Mouse (Mus musculus): ENCODE results near the gene Stx5a. TPM values are rescaled to one million over a fixed set of nuclear protein-coding genes. Genes with fewer than 3 reads are reported as not detected.

Stx5a gene
- polyA plus RNA-seq, 1 experiment from 2014 or later = 106 TPM

- Histone ChIP-seq H3K4me3 (no peak overlapping the region), H3K36me3 (peaks cover 92% of the 10 kb centered on the region), H3K27ac (no peak overlapping the region), H3K4me1 (replicated peaks) (peaks cover 5% of the 10 kb centered on the region), H3K9me3 (peaks cover 11% of the 10 kb centered on the region), H3K27me3 (ENCODE audit: insufficient read depth, poor library complexity, severe bottlenecking) (no peaks in the 10 kb centered on the region)
- WGBS = 96% methylated on average over 9 of the region's 9 CpGs
- DNase-seq (ENCODE audit: low spot score) = no peak
Measured at GRCm38 (mm10) chr19:8765562-8765961, 24.3 kb downstream of the Stx5a start.

GRCm38 (mm10) chr19:8770567-8771270, 29.5 kb downstream of the Stx5a start, which contains the start of gene Tmem223:
Gene Tmem223, plus strand, starts transcription at chr19:8770996.
- H3K4me3 ChIP-seq = peak within 1 kb of the TSS; percentile 92
- no peaks in the 10 kb centered on the region for H3K27me3 ChIP-seq (ENCODE audit: insufficient read depth, poor library complexity, severe bottlenecking)
- H3K4me1 ChIP-seq (replicated peaks) = peaks cover 41% of the 10 kb centered on the region
- 21% methylated on average over 29 of the region's 29 CpGs for whole genome bisulfite sequencing
- H3K9me3 ChIP-seq = peaks cover 1% of the 10 kb centered on the region; the same call in 1 of the 2 replicates
- H3K27ac ChIP-seq = peak within 1 kb of the TSS; percentile 98
- peak; percentile 83 for DNase-seq (ENCODE audit: low spot score)
- peaks cover 78% of the 10 kb centered on the region for H3K36me3 ChIP-seq

GRCm38 (mm10) chr19:8772996-8773395, 31.8 kb downstream of the Stx5a start:
- peaks cover 47% of the 10 kb centered on the region for H3K4me1 ChIP-seq (replicated peaks)
- peak overlapping the region; percentile 77 for H3K4me3 ChIP-seq
- 87% methylated on average over 5 of the region's 5 CpGs for WGBS
- no peaks in the 10 kb centered on the region for H3K27me3 ChIP-seq (ENCODE audit: insufficient read depth, poor library complexity, severe bottlenecking)
- H3K27ac ChIP-seq = peak overlapping the region; percentile 98
- peaks cover 63% of the 10 kb centered on the region for H3K36me3 ChIP-seq
- H3K9me3 ChIP-seq = no peaks in the 10 kb centered on the region
- DNase-seq (ENCODE audit: low spot score) = no peak

GRCm38 (mm10) chr19:8773409-8773808, 32.2 kb downstream of the Stx5a start:
- peaks cover 47% of the 10 kb centered on the region for H3K4me1 ChIP-seq (replicated peaks)
- peaks cover 63% of the 10 kb centered on the region for H3K36me3 ChIP-seq
- H3K9me3 ChIP-seq = no peaks in the 10 kb centered on the region
- peak overlapping the region; percentile 77 for H3K4me3 ChIP-seq
- no peak for DNase-seq (ENCODE audit: low spot score)
- H3K27me3 ChIP-seq (ENCODE audit: insufficient read depth, poor library complexity, severe bottlenecking) = no peaks in the 10 kb centered on the region
- WGBS = 59% methylated on average over 6 of the region's 6 CpGs
- H3K27ac ChIP-seq = peak overlapping the region; percentile 98

- H3K4me3 ChIP-seq = peak within 1 kb of the TSS; percentile 77
- peak; percentile 97 for DNase-seq (ENCODE audit: low spot score)
- H3K36me3 ChIP-seq = peaks cover 61% of the 10 kb centered on the region
- H3K27me3 ChIP-seq (ENCODE audit: insufficient read depth, poor library complexity, severe bottlenecking) = no peaks in the 10 kb centered on the region
- WGBS = under 1% methylated on average over 68 of the region's 68 CpGs
- peak within 1 kb of the TSS; percentile 98 for H3K27ac ChIP-seq
- no peaks in the 10 kb centered on the region for H3K9me3 ChIP-seq
- H3K4me1 ChIP-seq (replicated peaks) = peaks cover 47% of the 10 kb centered on the region
Measured at GRCm38 (mm10) chr19:8774086-8774835, 33.0 kb downstream of the Stx5a start, which contains the start of gene Tmem179b. Gene Tmem179b, minus strand, starts transcription at chr19:8774467.

GRCm38 (mm10) chr19:8774951-8775421, 33.8 kb downstream of the Stx5a start:
- peaks cover 47% of the 10 kb centered on the region for H3K4me1 ChIP-seq (replicated peaks)
- H3K4me3 ChIP-seq = peak overlapping the region; percentile 77
- H3K9me3 ChIP-seq = no peaks in the 10 kb centered on the region
- H3K36me3 ChIP-seq = peaks cover 59% of the 10 kb centered on the region
- WGBS = 6% methylated on average over 20 of the region's 20 CpGs
- H3K27ac ChIP-seq = peak overlapping the region; percentile 98
- DNase-seq (ENCODE audit: low spot score) = no peak
- H3K27me3 ChIP-seq (ENCODE audit: insufficient read depth, poor library complexity, severe bottlenecking) = no peaks in the 10 kb centered on the region

GRCm38 (mm10) chr19:8786008-8786781, 45.0 kb downstream of the Stx5a start, which contains the start of gene Taf6l:
Gene Taf6l, minus strand, starts transcription at chr19:8786417.
- Histone ChIP-seq H3K4me3 (peak within 1 kb of the TSS; percentile 84), H3K4me1 (replicated peaks) (peaks cover 23% of the 10 kb centered on the region), H3K27ac (peak within 1 kb of the TSS; percentile 93), H3K27me3 (ENCODE audit: insufficient read depth, poor library complexity, severe bottlenecking) (no peaks in the 10 kb centered on the region), H3K9me3 (no peaks in the 10 kb centered on the region), H3K36me3 (peaks cover 45% of the 10 kb centered on the region)
- peak; percentile 91 for DNase-seq (ENCODE audit: low spot score)
- under 1% methylated on average over 32 of the region's 32 CpGs for WGBS

- DNase-seq (ENCODE audit: low spot score) = peak; percentile 18
- Histone ChIP-seq H3K9me3 (peaks cover 2% of the 10 kb centered on the region; the same call in 1 of the 2 replicates), H3K27me3 (ENCODE audit: insufficient read depth, poor library complexity, severe bottlenecking) (no peaks in the 10 kb centered on the region), H3K4me1 (replicated peaks) (peaks cover 23% of the 10 kb centered on the region), H3K27ac (no peak overlapping the region), H3K4me3 (no peak overlapping the region), H3K36me3 (peaks cover 40% of the 10 kb centered on the region)
- WGBS = 24% methylated on average over 3 of the region's 3 CpGs
Measured at GRCm38 (mm10) chr19:8788521-8788920, 47.3 kb downstream of the Stx5a start.

- 69% methylated on average over 1 of the region's 1 CpGs for WGBS
- DNase-seq (ENCODE audit: low spot score) = no peak
- Histone ChIP-seq H3K27ac (no peak overlapping the region), H3K27me3 (ENCODE audit: insufficient read depth, poor library complexity, severe bottlenecking) (no peaks in the 10 kb centered on the region), H3K9me3 (peaks cover 2% of the 10 kb centered on the region; the same call in 1 of the 2 replicates), H3K4me1 (replicated peaks) (peaks cover 23% of the 10 kb centered on the region), H3K36me3 (peaks cover 40% of the 10 kb centered on the region), H3K4me3 (no peak overlapping the region)
Measured at GRCm38 (mm10) chr19:8789171-8789570, 48.0 kb downstream of the Stx5a start.

GRCm38 (mm10) chr19:8790171-8790570, 49.0 kb downstream of the Stx5a start:
- no peaks in the 10 kb centered on the region for H3K27me3 ChIP-seq (ENCODE audit: insufficient read depth, poor library complexity, severe bottlenecking)

GRCm38 (mm10) chr19:8798264-8798946, 57.2 kb downstream of the Stx5a start, which contains the start of gene Polr2g:
Gene Polr2g, minus strand, starts transcription at chr19:8798577.
- H3K36me3 ChIP-seq = peaks cover 34% of the 10 kb centered on the region
- H3K27ac ChIP-seq = peak within 1 kb of the TSS; percentile 91
- 1% methylated on average over 25 of the region's 25 CpGs for WGBS
- H3K4me3 ChIP-seq = peak within 1 kb of the TSS; percentile 86
- H3K4me1 ChIP-seq (replicated peaks) = peaks cover 29% of the 10 kb centered on the region
- H3K9me3 ChIP-seq = peaks cover 1% of the 10 kb centered on the region; the same call in 1 of the 2 replicates
- no peaks in the 10 kb centered on the region for H3K27me3 ChIP-seq (ENCODE audit: insufficient read depth, poor library complexity, severe bottlenecking)
- DNase-seq (ENCODE audit: low spot score) = peak; percentile 88

More at GRCm38 (mm10) chr19:8790171-8790570, 49.0 kb downstream of the Stx5a start:
- H3K27ac ChIP-seq = no peak overlapping the region
- H3K4me1 ChIP-seq (replicated peaks) = peaks cover 19% of the 10 kb centered on the region
- H3K9me3 ChIP-seq = peaks cover 2% of the 10 kb centered on the region; the same call in 1 of the 2 replicates
- DNase-seq (ENCODE audit: low spot score) = no peak
- WGBS = 84% methylated on average over 7 of the region's 7 CpGs
- H3K36me3 ChIP-seq = peaks cover 47% of the 10 kb centered on the region
- no peak overlapping the region for H3K4me3 ChIP-seq

GRCm38 (mm10) chr19:8798947-8799315, 57.7 kb downstream of the Stx5a start:
- H3K27ac ChIP-seq = peak overlapping the region; percentile 91; the same call in 1 of the 2 replicates
- no peak for DNase-seq (ENCODE audit: low spot score)
- H3K36me3 ChIP-seq = peaks cover 34% of the 10 kb centered on the region
- H3K27me3 ChIP-seq (ENCODE audit: insufficient read depth, poor library complexity, severe bottlenecking) = no peaks in the 10 kb centered on the region
- peak overlapping the region; percentile 86; the same call in 1 of the 2 replicates for H3K4me3 ChIP-seq
- H3K9me3 ChIP-seq = no peaks in the 10 kb centered on the region
- peaks cover 34% of the 10 kb centered on the region for H3K4me1 ChIP-seq (replicated peaks)
